Mouse (Mus musculus): ENCODE measurements at regions not wholly inside any gene's neighbourhood (a gene's known extent, or its start where the extent isn't known, plus 50 kb on each side); places are given as distances from the start of the nearest gene placed in this dataset.

DNA sequence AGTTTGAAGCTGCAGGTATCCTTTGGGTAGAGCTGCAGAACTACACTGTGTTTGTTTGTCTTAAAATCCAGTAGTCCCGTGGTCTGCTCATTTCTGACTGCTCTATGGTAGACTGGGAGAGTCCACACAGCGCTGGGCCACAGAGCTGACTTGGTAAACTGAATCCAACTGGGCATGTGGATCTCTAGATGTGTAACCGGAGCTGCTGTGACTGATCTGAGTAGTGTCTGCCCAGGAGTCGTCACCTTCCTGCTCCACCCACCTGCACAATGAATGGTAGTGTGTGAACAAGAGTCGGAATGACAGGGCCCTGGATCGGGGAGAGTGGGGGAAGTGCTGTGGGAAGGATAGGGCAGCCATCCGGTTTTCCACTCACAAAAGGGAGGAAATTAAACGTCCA, 87.5 kb upstream of the Fam3c start:
- DNase-seq (ENCODE audit: low spot score in 2 of 2), result no peak

DNA sequence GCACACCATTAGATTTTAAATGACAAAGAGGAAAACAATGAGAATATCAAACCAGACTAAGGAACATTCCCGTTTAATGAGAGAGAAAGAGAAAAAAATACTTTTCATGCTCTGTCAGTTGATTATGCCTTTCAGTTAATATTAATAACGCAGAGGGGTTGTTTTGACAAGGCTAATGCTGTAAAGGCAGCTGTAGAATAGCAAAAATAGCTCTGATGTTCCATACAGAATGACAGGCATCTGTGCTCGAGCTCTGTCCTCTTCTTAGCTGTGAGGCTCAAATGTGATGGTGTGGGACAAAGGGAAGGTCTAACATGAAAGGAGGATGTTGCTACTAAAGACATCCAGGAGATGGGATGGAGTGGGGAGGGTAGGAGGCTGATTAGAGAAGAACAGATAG, 87.1 kb upstream of the Fam3c start:
- no peak for DNase-seq (ENCODE audit: low spot score in 2 of 2)

DNA sequence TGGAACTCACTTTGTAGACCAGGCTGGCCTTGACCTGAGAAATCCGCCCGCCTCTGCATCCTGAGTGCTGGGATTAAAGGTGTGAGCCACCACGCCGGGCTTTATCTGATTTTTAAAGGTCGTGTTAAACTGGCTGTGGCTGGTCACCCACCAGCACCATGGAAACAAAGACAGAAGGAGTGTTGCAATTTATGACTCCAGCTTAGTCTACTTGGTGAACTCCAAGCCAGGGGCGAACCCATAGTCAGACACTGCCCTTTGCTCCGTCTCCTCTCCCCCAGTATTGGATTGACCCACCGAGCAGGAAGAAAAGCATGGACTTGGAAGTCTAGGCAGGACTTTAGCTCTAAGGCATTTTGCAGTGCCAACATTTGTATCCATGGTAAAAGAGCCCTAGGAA, 86.5 kb upstream of the Fam3c start:
- no peak for DNase-seq (ENCODE audit: low spot score in 2 of 2)

DNA sequence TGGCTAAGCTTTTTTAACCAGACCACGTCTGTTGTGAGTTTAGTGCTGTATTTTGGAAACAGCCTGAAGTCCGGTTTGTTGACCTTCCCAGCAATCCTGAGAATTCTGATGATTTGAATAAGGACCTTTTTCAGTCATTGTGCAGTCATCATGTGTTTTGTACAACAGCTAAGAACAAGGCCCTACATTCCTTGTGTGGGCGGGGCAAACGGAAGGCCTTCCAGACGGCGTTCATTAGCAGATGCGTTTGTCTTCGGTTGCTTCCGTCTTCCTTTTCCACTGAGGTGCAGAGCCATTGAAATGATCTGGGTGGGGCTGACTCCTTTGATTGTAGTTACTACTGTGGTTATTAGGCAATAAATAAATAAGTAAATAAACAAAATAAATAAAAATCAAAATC, 83.8 kb upstream of the Fam3c start:
- DNase-seq (ENCODE audit: low spot score in 2 of 2), result no peak

DNA sequence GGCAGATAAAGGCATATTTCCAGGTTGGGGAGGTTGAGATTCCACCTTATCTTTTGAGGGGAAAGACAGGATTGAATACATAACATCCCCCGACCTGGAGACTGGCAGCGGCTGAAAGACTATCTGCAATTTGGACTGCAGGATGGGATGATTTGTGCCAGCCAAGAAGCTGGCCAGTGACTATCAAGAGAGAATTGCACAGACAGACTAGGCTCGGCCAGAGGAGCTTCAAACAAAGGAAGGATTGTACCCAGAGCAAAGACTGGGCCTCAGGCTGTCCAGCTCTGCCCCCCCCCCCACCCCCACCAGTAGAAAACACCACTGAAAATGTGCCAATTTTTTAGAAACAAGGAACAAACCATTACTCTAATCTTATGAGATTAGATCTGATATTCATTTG, 73.0 kb upstream of the Fam3c start:
- no peak for DNase-seq (ENCODE audit: low spot score in 2 of 2)

DNA sequence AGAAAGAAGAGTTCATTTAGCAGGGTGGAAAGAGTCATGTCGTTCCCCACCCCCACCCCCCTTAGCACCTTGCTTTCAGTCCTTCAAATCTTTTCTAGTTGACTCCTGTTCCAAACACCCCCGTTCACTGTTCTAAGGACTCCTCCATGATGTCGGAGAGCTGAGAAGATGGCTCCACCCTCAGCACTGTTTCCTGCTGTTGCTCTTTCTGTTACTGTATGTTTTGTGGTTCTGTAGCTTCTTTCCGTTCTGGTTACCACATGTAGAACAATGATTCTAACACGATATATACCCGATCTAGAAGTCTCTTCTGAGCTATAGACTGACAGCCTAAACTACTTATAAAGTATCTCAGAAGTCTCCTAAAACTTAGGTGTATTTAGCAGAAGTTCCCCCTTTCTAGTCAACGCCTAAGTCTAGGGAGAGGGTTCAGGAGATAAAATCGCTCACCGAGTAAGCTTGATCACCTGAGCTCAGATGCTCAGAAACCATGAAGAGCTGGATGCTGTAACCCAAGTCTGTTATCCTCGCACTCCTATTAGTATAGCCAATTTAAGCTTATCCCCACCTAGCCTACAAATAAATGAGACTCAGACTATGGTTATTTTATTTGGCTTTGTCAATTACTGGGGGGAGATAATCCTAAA, 68.2 kb upstream of the Fam3c start:
- no peak for DNase-seq (ENCODE audit: low spot score in 2 of 2)

DNA sequence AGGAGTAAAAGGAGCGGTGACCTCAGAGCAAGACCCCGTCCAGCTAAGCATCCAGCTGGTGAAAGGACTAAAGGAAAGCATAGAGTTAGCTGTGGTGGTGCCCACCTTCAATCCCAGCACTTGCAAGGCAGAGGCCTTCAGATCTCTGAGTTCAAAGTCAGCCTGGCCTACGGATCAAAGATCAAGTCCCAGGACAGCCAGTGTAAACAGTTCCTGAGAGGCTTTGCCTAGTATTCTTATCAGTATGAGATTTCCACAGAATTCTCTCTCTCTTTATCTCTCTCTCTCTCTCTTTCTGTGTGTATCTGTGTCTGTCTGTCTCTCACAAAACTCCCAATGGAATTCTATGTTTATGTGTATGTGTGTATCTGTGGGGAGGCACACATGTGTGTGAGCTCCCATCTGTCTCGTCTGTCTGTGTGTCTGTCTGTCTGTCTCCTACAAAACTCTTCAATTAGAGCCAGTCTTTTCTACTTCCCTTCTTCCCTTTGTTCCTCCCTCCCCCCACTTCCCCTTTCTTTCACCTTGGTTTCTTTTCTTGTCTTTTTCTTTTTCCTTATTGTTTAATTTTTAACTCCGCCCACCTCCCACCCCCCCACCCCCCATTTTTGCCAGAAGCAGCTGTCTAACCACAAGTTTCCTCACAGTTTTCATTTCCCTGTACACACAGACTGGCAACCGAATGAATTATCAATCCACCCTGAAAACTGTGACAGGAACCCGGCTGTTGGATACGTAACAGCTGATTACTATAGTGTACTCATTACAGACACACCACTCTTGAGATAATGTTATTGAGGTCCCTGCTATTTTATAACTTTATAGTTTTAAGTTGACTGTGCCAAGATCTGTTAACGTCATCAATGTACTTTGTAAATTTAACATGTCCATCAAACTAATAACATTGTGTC, 67.3 kb upstream of the Fam3c start:
- DNase-seq (ENCODE audit: low spot score in 2 of 2), result peak in 1 of 2 experiments; percentile 5

DNA sequence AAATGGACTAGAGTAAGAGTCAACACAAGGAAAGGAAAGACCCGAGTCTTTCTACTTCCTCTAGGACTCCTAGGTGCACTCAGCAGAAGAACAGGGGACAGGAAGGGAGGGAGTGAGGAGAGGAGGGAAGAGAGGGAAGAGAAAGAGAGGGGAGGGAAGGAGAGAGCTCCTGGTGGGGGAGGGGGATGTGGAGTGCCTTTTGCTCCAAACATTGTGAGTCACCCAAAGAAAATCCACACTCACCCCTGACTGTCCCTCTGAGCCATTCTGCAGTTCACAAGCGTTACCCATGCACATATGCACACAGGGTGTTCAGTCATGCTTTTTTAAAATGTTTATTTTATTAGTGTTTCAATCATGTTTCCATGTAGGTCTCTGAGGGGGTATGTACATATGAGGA, 65.5 kb upstream of the Fam3c start:
- no peak for DNase-seq (ENCODE audit: low spot score in 2 of 2)

DNA sequence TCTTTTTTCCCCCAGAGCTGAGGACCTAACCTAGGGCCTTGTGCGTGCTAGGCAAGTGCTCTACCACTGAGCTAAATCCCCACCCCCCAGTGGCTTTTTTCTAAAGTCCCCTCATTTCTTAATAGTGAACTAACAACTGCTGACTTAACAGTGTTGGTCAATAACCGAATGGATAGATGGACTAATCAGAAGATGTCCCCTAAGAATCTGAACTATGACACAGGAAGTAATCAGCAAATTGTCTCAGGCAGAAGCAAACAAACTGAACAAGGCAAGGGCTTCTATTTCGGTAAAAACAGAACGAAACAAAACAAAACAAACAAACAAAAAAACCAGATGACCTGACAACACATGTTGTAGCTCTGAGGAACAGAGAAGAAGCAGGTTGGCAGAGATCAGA, 62.2 kb upstream of the Fam3c start:
- DNase-seq (ENCODE audit: low spot score in 2 of 2), result no peak

DNA sequence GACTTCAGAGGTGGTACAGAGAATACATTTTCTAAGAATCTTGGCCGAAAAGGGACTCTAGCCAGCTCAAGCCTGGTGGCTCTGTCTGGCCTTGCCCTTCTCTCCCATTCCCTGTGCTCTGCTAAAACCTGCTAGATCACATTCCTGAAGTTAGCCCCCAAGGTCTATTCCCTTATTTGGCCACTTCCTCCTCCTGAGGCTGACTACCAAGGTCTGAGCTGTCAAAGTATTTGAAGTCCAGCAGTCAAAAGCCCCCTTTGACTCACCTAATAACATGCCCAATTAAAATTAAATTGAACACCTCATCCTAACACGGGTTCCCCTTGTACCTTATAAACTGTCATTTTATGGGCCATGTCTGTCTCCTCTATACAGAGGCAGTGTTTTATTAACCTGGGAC, 61.1 kb upstream of the Fam3c start:
- no peak for DNase-seq (ENCODE audit: low spot score in 2 of 2)

DNA sequence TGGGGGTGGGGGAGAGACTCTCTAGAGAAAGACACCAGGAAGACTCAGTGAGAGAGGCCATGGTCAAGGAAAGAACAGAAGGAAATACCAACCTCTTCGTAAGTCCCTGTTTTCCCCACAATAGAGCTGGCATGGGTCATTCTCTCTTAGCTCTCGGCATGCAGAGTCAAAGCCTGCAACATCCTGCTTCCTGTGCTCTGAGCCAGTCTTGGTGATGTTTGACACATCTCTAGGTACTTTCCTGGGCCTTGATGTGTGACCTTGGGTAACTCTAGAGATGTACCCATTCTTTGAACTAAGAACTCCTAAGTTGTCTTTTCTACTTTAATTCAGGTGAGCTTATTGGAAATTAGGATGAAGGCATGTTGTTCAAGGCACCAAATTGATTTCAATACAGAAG, 55.8 kb upstream of the Fam3c start:
- no peak for DNase-seq (ENCODE audit: low spot score in 2 of 2)

DNA sequence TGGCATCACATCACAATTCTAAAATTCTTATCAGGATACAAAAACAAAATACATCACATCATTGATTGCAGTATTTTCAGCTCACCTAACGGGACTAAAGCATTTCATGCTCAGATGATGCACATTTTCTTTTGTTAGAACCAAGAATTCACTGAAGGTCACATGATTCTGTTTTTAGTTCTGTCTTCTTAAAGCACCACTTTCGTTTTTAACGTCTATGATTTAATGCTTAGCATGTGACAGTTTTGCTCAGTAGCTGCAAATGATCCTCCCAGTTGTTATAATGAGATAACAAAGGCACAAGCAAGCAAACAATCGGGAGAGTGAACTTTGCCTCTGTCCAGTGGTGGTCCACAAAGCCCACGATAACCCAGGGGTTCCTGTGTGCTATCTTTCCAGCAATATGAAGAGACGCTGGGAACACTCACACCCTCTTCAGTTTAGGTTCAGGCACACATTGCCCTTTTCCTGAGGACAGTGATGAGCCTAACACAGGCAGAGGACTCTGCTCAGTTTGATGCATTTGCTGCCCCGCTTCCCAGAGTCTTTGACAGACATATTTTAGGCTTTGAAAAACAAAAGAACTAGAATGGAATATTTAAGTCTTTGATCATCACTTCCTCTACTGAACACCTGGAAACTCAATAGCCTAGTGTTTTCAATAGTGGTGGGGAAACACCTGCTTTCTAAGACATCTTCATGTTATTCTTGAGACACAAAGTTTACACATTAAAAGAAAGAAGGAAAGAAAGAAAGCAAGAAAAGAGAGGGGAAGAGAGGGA, 53.0 kb upstream of the Fam3c start:
- DNase-seq (ENCODE audit: low spot score in 2 of 2), result no peak

All from heart, adult 9 months (tissue).